Mouse (Mus musculus): ENCODE results near the gene Abracl. TPM values are rescaled to one million over a fixed set of nuclear protein-coding genes. Genes with fewer than 3 reads are reported as not detected.

Gene Abracl
- total RNA-seq (2021) = 1 to 10 TPM; 6.3 to 7.8 TPM
- long read RNA-seq, experiment 1, partial matches to known transcripts = 0 of 3 reads
- long read RNA-seq, experiment 1, other reads (novel, unspliced or antisense) = 0 of 3 reads
- long read RNA-seq, experiment 2, partial matches to known transcripts = 0 of 3 reads
- long read RNA-seq, experiment 2, other reads (novel, unspliced or antisense) = 0 of 3 reads

- peak; percentile 55 for DNase-seq
These were observed at the start of gene Abracl for GRCm38 (mm10) chr10:18022741-18023347. Gene Abracl, minus strand, starts transcription at chr10:18023288.

- DNase-seq = no peak
These were observed 49.8 kb upstream of the Abracl start for GRCm38 (mm10) chr10:18072871-18073270.

DNA sequence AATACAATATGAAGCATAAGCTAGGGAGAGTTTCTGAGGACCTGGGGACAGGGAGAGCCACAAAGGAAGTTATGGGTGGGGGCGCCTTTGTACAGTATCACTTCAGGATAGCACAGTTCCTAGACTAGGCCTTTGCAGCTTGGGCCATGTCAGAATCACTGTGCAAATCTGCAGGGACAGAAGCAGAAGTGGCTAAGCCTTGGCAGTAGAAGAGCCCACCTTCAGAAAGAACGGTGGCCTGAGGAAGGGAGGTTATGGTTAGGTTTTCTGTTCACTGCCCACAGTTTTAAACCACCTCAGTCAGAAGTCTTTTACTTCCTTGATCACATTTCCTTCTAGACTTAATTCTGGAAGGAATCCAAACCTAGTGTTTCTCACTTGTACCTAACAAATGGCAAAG is 47.5 kb upstream of the Abracl start:
- DNase-seq = no peak

GRCm38 (mm10) chr10:18070144-18070543 is 47.1 kb upstream of the Abracl start:
- peak; percentile 12 for DNase-seq

DNA sequence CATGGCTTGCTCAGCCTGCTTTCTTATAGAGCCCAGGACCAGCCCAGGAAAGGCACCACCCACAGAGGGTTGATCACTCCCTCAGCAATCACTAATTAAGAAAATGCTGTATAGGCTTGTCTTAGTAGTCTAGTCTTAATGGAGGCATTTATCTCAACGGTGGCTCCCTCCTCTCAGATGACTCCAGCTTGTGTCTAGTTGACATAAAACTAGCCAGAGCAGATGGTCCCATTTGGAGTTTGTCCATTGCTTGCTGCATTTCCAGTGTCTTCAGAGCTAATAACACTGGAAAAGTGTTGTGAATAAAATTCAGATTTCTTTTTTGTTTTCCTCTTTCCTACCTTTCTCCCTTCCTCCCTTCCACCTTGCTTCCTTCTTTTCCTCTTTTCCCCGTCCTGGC is 46.5 kb upstream of the Abracl start:
- DNase-seq = no peak

DNA sequence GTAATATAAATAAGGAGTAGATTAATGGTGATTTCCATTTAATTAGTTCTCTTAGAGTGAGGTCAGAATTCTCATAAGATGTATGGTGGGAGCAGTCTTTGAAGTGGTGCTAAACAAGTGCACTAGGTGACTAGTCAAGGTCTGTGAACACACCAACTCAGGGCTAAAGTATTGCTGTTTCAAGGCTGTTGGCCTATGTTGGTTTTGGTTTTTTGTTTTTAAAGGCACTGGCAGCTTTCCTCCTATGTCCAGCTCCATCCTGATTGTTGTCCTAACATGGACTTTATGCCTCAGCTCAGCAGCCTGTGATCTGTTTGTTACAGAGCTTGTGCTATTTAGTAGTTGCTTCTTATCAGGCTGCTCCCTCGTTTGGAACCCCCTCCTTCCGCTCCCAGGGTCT is 45.8 kb upstream of the Abracl start:
- no peak for DNase-seq

DNA sequence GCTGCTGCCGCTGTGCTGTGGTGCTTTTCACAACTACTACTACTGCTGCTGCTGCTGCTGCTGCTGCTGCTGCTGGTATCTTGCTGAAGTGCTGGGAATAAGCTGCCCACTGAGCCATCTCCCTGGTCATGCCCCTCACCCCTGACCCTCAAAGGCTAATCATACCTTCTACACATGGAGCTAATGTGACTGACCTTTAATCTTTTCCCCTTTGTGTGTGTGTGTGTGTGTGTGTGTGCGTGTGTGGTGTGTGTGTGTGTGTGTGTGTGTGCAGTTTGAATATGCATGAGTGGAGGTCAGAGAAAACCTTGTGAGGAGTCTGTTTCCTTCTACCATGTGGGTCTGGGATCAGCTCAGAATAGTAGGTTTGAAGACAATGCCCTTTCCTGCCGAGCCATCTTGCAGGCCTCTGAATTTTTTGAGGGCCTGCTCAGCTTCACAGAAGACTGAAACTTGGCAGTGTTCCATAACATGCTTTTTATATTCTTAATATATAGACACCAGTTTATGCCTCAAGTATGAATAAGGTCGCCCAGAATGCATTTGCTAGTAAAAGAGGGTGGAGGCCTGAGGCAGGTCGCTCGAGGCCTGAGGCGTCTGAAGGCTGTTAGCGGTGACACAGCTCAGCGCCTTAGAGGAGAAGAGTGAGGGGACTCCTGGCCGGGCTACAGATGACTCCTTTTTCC is 44.8 kb upstream of the Abracl start:
- DNase-seq = no peak

- DNase-seq = no peak
These were observed 42.9 kb upstream of the Abracl start for GRCm38 (mm10) chr10:18066031-18066439.

- DNase-seq = no peak
These were observed 41.6 kb upstream of the Abracl start for GRCm38 (mm10) chr10:18064606-18065228.

DNA sequence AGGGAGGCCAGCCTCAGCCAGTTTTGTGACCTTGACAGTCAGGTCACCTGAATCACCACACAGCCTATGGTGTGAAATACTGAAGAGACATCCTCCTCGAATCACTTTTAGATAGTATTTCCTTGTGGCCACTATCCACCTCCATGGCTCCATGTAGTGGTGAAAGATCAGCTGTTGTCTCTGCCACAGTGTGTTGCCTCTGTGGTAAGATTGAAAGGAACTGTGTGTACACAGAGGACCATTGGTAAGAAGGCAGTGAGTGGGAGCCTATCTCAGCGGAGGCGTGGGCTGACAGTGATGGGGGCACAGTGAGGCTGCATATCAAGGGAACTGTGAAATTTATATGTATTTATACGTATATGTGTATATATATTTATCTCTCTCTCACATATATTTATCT is 38.4 kb upstream of the Abracl start:
- no peak for DNase-seq

- DNase-seq = no peak
These were observed 37.7 kb upstream of the Abracl start for GRCm38 (mm10) chr10:18060778-18061177.

DNA sequence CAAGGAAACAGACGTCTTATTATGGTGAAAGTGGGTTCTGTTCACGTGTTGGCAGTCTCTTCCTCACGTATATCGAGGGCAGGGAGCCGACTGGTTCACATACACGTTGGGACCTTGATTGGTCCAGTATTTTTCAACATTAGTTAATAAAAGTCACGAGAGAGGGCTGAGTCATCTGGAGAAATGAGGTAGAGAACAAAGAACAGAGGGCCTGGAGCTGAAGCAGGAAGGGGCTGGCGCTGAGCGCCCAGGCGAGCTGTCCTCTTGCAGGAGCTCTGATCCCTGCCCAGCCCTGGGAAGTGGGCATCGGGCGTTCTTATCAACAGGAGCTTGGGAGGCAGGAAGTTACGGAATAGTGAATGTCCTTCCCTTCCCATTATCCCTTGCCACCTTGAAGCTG is 36.7 kb upstream of the Abracl start:
- no peak for DNase-seq

DNA sequence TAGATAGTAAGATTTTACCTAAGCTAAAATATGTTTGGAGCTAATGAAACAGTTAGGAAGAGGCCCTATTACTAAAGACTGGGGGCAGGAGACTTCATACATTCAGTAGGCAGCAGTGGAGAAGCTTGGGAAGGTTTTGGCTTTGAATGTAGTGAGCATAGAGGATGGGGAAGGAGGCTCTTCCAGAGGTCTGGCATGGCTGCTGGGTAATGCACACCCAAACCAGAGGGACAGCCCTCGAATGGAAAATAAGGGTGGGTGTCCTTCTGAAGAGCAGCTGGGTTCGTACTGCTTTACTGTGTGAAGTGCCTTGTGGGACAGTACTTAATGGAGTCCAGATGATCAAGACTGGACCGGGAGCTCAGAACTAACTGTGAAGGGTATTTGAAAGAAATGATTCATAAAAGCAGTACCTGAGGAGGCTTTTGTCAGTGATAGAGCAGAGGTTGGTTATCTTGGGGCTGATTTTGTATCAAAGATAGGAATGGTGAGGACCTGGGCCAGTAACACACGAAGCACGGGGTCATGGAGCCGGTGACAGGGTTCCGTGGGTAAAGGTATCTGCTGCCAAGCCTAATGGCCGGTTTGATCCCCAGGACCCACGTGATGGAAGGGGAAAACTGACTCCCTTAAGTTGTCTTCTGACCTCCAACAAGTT is 35.7 kb upstream of the Abracl start:
- DNase-seq = no peak

- DNase-seq = no peak
These were observed 33.3 kb upstream of the Abracl start for GRCm38 (mm10) chr10:18056391-18056745.

DNA sequence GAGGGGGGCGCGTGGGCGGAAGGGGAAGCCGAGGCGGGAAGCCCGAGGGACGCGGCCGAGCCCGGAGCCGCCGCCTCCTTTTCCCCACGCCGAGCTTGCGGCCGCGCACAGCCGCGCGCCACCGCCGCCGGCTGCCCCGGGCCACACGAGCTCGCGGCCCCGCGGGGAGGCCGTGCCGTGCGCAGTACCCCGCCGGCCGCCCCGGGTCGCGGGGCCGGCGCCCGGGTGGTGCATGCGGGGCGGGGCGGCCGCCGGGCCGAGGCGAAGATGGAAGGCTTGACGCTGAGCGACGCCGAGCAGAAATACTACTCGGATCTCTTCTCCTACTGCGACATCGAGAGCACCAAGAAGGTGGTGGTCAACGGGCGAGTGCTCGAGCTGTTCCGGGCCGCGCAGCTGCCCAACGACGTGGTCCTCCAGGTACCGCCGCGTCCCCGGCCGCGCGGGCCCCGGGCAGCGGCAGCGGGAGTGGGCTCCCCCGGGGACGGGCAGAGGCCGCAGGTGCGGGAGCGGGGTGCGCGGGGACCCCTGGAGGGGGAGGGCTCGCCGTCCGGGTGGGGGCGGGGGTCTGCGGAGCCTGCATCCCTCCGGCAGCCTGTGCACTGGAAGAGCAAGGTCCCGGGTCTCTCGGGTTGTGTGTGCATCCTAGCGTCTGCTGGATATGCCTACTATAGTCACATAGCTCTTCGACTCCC is 32.8 kb upstream of the Abracl start, which contains the start of gene Reps1:
TSS of gene Reps1 (plus strand) at position 166 of the 695 bp plus-strand sequence.
- peak; percentile 24 for DNase-seq

GRCm38 (mm10) chr10:18055009-18055695 is 32.1 kb upstream of the Abracl start:
- DNase-seq = peak; percentile 83

GRCm38 (mm10) chr10:18047380-18048146 is 24.5 kb upstream of the Abracl start:
- no peak for DNase-seq

- no peak for DNase-seq
These were observed 23.3 kb upstream of the Abracl start for GRCm38 (mm10) chr10:18046380-18046779.

GRCm38 (mm10) chr10:18036849-18037248 is 13.8 kb upstream of the Abracl start:
- DNase-seq = no peak

- DNase-seq = no peak
These were observed 11.3 kb upstream of the Abracl start for GRCm38 (mm10) chr10:18034408-18034807.

DNA sequence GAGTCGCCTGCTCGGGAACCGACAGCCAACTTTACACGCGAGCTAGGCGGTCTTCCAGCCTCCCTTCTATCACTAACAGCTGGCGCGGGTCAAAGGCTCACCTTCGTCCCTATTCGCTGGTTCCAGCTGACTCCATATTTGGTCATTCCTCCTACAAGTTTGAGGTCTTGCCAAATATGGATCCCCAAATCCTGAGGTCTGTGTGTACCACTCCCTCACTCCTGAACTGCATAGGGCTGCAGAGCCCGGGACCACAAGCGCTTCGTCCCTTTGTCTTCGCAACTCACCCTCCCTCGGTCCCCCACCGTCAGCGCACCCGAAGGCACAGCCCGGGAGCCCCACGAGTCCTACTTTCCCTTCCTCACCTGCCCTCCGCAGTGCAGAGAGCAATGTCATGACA is 776 bp downstream of the Abracl start:
- peak; percentile 48 for DNase-seq

Data from gastrocnemius, postnatal 25 days (tissue).